Mouse (Mus musculus): ENCODE data around the gene Gga3.

DNA sequence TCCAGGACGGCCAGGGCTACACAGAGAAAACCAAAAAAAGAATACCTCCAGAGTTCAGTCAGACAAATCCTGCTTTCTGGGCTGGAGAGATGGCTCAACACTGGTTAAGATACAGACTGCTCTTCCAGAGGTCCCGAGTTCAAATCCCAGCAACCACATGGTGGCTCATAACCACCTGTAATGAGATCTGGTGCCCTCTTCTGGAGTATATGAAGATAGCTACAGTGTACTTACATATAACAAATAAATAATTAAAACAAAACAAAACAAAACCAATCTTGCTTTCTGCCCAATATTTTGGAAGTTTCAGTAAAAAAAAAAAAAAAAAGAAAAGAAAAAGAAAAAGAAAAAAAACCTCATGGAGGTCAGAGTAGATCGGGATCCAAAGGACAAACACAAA lies 8.6 kb downstream of the Gga3 start:
- TF ChIP-seq CTCF (IDR thresholded peaks at IDR 0.05; ENCODE audit: borderline replicate concordance, insufficient read depth, low read length) (no peak), POLR2A (IDR thresholded peaks at IDR 0.05; ENCODE audit: low read depth, low read length) (no peak)
